Mouse (Mus musculus) regulatory T cell (primary cell): ENCODE measurements around the gene Adprm.
"Not testable (repeated sequence)": the region's sequence is repeated elsewhere in the genome, so short reads cannot be mapped to it uniquely, and the experiment has no call there.

Source experiments
- in situ Hi-C: fragments of 300-600 bp; cut with MboI, MseI; formaldehyde crosslinking; loops from one replicate; pipeline ENCODE4 v1.15.1; 2025; ENCODE audit warnings: high pct_unique_total_duplicates

Adprm gene

DNA sequence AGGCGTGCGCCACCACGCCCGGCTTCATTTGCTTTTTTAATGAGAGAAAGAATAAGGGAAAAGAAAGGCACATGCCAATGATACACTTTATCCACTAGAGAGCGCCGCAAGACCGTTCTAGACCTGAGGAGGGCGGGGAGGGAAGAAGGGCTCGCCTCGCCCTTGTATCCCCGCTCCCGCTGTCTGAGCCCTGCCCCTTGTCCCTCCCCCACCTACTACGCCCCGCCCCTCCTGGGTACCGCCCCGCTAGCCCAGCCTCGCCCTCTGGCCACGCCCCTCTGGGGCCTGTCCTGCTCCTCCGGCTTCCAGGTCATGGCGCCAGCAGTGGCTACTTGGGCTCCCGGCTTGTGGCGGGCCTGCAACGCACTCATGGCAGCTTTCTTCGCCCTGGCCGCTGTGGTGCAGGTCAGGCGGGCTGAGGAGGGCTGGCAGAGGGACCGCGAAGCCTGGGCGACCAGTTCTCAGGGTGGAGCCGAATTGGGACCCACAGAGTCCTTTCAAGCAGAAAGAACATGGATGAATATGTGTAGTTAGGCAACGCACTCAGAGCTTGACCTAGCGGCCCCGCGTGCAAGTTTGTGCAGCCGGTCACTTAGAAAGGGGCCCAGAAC is 27.4 kb downstream of the Adprm start, which contains the start of gene Tmem220:
Gene Tmem220 (plus strand): TSS at position 288 of the 611 bp plus-strand sequence.
- in situ Hi-C loops, result loop anchor here (5.0 to 25.0 kb wide), 2 partner anchors 57 to 1213 kb away; partner anchors contain the start of gene Zkscan6

- in situ Hi-C loops, result no loop called here
These were observed 28.5 kb downstream of the Adprm start for GRCm38 (mm10) chr11:67023802-67024340.

- in situ Hi-C loops, result not testable (repeated sequence)
These were observed 29.2 kb downstream of the Adprm start for GRCm38 (mm10) chr11:67023191-67023590.

GRCm38 (mm10) chr11:67022354-67023115 is 29.9 kb downstream of the Adprm start:
- in situ Hi-C loops, result no loop called here

DNA sequence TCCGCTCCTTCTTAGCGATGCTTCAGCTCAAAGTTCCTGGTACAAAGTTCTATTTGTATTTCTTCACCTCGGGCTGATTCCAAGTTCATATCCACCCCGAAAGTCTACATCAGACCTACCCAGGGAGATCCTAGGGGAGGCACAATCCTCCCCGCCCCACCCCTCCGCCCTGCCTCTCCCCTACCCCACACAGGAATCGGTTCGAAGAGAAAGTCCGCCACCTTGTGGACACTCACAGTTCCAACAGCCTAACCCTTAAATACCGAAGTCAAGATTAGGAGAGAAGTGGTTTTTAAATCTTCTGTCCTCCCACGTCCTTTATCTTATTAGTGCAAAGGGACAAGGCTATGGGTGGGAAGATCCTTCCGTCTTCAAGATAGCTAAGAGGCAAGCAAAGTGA is 31.4 kb downstream of the Adprm start:
- in situ Hi-C loops, result no loop called here

DNA sequence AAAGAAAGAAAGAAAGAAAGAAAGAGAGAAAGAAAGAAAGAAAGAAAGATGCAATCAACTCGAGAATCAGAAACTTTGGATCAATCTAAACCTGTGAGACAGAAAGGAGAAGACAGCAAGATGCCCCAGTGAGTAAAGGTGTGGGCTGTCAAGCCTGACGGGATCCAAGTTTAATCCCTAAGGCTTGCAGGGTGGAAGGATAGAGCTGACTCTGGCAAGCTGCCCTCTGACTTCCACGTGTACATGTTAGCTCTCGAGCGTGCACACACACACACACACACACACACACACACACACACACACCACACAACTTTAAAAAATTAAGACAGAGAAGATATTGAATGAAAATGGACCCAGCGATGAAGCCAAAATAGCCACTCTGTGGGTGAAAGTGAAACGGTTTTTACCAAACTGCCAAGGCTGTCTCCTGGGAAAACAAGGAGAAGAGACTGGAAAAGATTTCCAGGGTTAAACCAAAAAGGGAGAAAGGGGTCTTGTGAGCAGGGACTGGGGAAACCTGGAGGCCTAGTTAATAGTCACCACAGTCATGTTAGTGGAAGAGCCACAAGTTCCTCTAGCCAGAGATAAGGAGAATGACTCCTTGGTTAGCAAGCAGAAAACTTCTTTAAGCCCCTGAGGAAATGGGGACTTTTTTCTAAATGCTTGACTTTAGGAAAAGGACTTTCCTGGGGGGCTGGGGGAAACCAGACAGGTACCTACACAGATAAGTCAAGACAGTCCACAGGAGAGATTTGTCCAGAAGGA is 32.5 kb downstream of the Adprm start:
- in situ Hi-C loops, result loop anchor here (10.0 kb wide), 1 partner anchor 115 kb away; no protein-coding TSS in a partner anchor

GRCm38 (mm10) chr11:67017801-67018591 is 34.4 kb downstream of the Adprm start:
- in situ Hi-C loops, result loop anchor here (10.0 kb wide), 1 partner anchor 113 kb away; no protein-coding TSS in a partner anchor

DNA sequence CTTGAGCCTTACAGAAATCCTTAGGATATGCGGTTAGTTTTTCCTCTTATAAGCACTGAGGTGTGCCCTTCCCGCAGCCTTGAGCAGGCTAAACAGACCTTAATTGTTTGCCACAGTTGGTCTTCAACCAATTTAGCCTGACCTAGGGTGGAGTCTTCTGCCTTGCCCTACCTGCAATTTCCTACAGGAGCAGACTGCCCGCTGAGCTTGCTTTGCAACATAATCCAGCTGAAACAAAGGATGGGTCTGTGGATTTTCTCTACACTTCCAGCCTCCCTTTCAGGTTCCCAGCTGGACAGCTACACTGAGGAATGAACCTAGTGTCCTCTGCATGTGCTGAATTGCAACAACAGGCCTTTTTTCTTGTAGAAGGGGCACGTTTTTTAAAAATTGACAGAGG is 40.8 kb downstream of the Adprm start:
- in situ Hi-C loops, result loop anchor here (10.0 kb wide), 1 partner anchor 107 kb away; no protein-coding TSS in a partner anchor

- in situ Hi-C loops, result loop anchor here (10.0 kb wide), 1 partner anchor 106 kb away; no protein-coding TSS in a partner anchor
These were observed 42.0 kb downstream of the Adprm start for GRCm38 (mm10) chr11:67010430-67010829.

DNA sequence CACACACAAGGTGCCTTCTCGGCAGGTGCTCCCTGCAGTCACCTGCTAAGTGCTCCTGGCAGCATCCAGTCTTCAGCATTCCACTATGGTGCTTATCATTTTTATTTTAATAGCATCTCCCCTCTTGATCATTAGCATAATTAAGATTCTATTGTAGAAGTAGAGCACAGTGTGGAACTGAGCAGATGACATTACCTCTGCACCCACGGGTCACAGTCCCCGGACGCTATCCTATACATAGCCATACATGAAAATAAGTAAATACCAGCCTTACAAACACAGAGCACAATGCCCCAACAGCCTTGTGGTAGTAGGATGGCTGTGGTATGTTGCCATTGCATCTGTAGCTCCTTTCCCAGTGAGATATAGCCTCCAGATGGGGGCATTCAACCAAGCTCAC is 43.9 kb downstream of the Adprm start:
- in situ Hi-C loops, result no loop called here

GRCm38 (mm10) chr11:67007961-67008360 is 44.4 kb downstream of the Adprm start:
- in situ Hi-C loops, result no loop called here

GRCm38 (mm10) chr11:67002911-67003310 is 49.5 kb downstream of the Adprm start:
- in situ Hi-C loops, result no loop called here

DNA sequence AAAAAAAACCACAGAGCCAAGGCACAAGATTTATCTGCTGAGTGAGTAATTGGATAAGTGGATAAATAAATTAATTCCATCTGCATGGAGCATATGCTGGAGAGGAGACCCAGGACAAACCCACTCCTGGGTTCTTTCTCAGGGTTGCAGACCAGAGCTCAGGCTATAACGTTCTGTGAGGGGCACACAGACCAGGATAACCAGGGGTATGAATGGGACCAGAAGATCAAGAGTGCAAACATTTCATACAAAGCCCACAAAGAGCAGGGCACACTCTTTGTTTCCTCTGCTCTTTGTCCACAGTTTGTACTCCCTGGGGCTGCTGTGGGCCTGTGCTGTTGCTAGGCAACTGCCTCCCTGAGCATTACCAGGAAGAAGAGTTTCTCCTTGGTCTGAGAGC is 50.7 kb downstream of the Adprm start:
- in situ Hi-C loops, result no loop called here

- in situ Hi-C loops, result no loop called here
These were observed 51.7 kb downstream of the Adprm start for GRCm38 (mm10) chr11:67000671-67001070.

- in situ Hi-C loops, result loop anchor here (5.0 kb wide), 1 partner anchor 76 kb away; no protein-coding TSS in a partner anchor
These were observed 53.7 kb downstream of the Adprm start for GRCm38 (mm10) chr11:66998467-66999403.

DNA sequence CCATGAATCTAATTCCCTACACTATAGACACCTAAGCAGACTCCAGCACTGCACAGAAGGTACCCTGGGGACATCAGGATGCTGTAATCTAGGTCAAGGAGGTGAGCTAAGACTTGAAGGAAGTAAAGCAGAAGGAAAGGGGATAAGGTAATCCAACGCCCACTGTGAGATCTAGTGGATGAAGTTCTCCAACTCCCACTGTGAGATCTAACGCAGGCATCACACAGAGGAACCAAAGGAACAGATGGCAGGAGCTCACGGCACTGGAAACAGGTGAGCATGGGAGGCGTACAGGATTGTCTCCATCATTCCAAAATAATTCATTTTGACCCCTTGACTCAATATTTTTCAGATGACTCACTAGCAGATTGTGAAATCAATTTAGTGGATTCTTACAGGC is 55.9 kb downstream of the Adprm start:
- in situ Hi-C loops, result loop anchor here (5.0 kb wide), 1 partner anchor 74 kb away; no protein-coding TSS in a partner anchor

DNA sequence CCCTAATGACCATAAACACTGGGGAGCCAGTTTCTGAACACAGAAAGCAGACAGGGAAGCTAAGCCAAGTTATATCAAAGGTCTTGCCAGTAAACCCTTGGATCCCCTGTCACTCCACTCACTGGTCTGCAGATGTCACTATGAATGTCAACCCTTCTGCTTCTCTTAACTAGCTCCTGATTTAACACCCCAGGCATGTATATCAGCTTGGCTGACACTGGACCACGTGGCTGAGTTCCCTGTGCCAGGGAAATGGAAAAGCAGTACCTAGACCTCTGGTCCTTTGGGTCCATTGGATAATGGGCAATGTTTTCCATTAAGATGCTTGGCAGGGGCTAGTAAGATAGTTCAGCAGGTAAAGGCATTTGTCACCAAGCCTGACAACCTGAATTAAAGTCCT is 58.7 kb downstream of the Adprm start:
- in situ Hi-C loops, result no loop called here

DNA sequence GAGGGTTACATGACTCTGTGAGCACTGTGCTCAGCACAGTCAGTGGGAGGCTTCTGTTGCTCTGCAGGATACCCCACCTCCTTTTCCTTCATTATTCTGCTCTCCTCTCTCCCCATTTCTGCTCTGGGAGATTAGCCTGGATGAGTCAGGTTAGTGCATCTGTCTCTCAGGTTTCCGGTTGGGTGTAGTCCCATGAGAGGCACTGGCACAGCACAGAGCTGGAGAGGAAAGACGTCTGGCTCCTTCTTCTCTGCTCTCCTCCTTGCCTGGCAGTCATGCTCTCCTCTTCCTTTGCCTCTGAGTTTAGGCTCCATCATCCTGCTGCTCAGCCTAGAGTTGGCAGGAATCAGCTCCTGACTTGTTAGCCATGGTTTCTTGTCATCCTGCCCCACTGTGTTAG is 60.2 kb downstream of the Adprm start:
- in situ Hi-C loops, result no loop called here
